Mouse (Mus musculus): ENCODE measurements around the gene Phb. TPM values are rescaled to one million over a fixed set of nuclear protein-coding genes. Genes with fewer than 3 reads are reported as not detected.
A peak's percentile ranks its signal among the peaks of the same experiment; 100 is the strongest.
"Not testable (repeated sequence)": the region's sequence is repeated elsewhere in the genome, so short reads cannot be mapped to it uniquely, and the experiment has no call there.

Gene Phb
- total RNA-seq, 2 experiments from 2014 or later = 151 to 168 TPM

- no peak for DNase-seq (ENCODE audit: low spot score)
Observed at GRCm38 (mm10) chr11:95649560-95649959, 17.2 kb upstream of the Phb start.

GRCm38 (mm10) chr11:95650001-95650400 is 16.8 kb upstream of the Phb start:
- DNase-seq (ENCODE audit: low spot score) = no peak

GRCm38 (mm10) chr11:95650981-95651380 is 15.8 kb upstream of the Phb start:
- DNase-seq (ENCODE audit: low spot score) = peak; percentile 44

- DNase-seq (ENCODE audit: low spot score) = no peak
Observed at GRCm38 (mm10) chr11:95657449-95657848, 9.3 kb upstream of the Phb start.

GRCm38 (mm10) chr11:95667177-95667576 is 420 bp downstream of the Phb start:
- DNase-seq (ENCODE audit: low spot score) = no peak

GRCm38 (mm10) chr11:95668086-95668485 is 1.3 kb downstream of the Phb start:
- DNase-seq (ENCODE audit: low spot score) = not testable (repeated sequence)

- DNase-seq (ENCODE audit: low spot score) = no peak
Observed at GRCm38 (mm10) chr11:95675498-95675897, 8.7 kb downstream of the Phb start.

- DNase-seq (ENCODE audit: low spot score) = no peak
Observed at GRCm38 (mm10) chr11:95676307-95676706, 9.6 kb downstream of the Phb start.

GRCm38 (mm10) chr11:95677925-95678701 is 11.4 kb downstream of the Phb start:
- no peak for DNase-seq (ENCODE audit: low spot score)

GRCm38 (mm10) chr11:95681995-95682601 is 15.3 kb downstream of the Phb start:
- DNase-seq (ENCODE audit: low spot score) = no peak

- DNase-seq (ENCODE audit: low spot score) = no peak
Observed at GRCm38 (mm10) chr11:95682946-95683345, 16.2 kb downstream of the Phb start.

GRCm38 (mm10) chr11:95686031-95686430 is 19.3 kb downstream of the Phb start:
- peak; percentile 81 for DNase-seq (ENCODE audit: low spot score)

- no peak for DNase-seq (ENCODE audit: low spot score)
Observed at GRCm38 (mm10) chr11:95687084-95687656, 20.4 kb downstream of the Phb start.

- DNase-seq (ENCODE audit: low spot score) = peak; percentile 32
Observed at GRCm38 (mm10) chr11:95688515-95688914, 21.8 kb downstream of the Phb start.

- peak; percentile 30 for DNase-seq (ENCODE audit: low spot score)
Observed at GRCm38 (mm10) chr11:95688981-95689380, 22.2 kb downstream of the Phb start.

GRCm38 (mm10) chr11:95689544-95689943 is 22.8 kb downstream of the Phb start:
- no peak for DNase-seq (ENCODE audit: low spot score)

- DNase-seq (ENCODE audit: low spot score) = no peak
Observed at GRCm38 (mm10) chr11:95698541-95698940, 31.8 kb downstream of the Phb start.

GRCm38 (mm10) chr11:95700778-95701739 is 34.3 kb downstream of the Phb start:
- DNase-seq (ENCODE audit: low spot score) = no peak

GRCm38 (mm10) chr11:95704032-95704969 is 37.5 kb downstream of the Phb start:
- no peak for DNase-seq (ENCODE audit: low spot score)

- no peak for DNase-seq (ENCODE audit: low spot score)
Observed at GRCm38 (mm10) chr11:95704970-95705330, 38.2 kb downstream of the Phb start.
